Mouse (Mus musculus) MEL (cell line): ENCODE measurements around the gene Abcc9. TPM values are rescaled to one million over a fixed set of nuclear protein-coding genes. Genes with fewer than 3 reads are reported as not detected.

Experiments used
- DNase-seq: peaks from one replicate; pipeline ENCODE4 v3.0.0; 2011; ENCODE audit warnings: low read depth, low spot score
- H3K27ac ChIP-seq: 2 replicates; pipeline ENCODE4 v1.5.1; 2012; ENCODE audit warnings: low read depth, mild to moderate bottlenecking, control low read depth, low read length, moderate library complexity; ENCODE audit not compliant: control insufficient read depth
- H3K27me3 ChIP-seq, 2 experiments: fragments of 150-350 bp in 1 of 2; sonication (generic) in 1 of 2; 2 replicates each; pipeline ENCODE4 v1.6.1; 2012; ENCODE audit warnings: low read length in 2 of 2, mild to moderate bottlenecking in 2 of 2, improper control_type of control experiment in 1 of 2, moderate library complexity in 1 of 2; ENCODE audit not compliant: insufficient read depth in 2 of 2, control insufficient read depth in 1 of 2
- H3K36me3 ChIP-seq, 2 experiments: 2 replicates each; pipeline ENCODE4 v1.6.1; 2012 to 2014; ENCODE audit warnings: low read length in 2 of 2, improper control_type of control experiment in 1 of 2, inconsistent platforms in 1 of 2, mild to moderate bottlenecking in 1 of 2; ENCODE audit not compliant: insufficient read depth in 2 of 2, control insufficient read depth in 1 of 2
- H3K4me1 ChIP-seq, 2 experiments: fragments of 150-350 bp in 1 of 2; sonication (generic) in 1 of 2; 2 replicates each; pipeline ENCODE4 v1.6.1; 2012; ENCODE audit warnings: low read length in 2 of 2, improper control_type of control experiment in 1 of 2, mild to moderate bottlenecking in 1 of 2; ENCODE audit not compliant: insufficient read depth in 2 of 2, control insufficient read depth in 1 of 2
- H3K4me3 ChIP-seq, 2 experiments: fragments of 150-350 bp in 1 of 2; sonication (generic) in 1 of 2; 2 replicates each; pipeline ENCODE4 v1.5.1; 2012; ENCODE audit warnings: low read depth in 2 of 2, low read length in 2 of 2, mild to moderate bottlenecking in 2 of 2, moderate library complexity in 2 of 2, control low read depth in 1 of 2, improper control_type of control experiment in 1 of 2; ENCODE audit not compliant: control insufficient read depth in 1 of 2, insufficient read depth in 1 of 2
- H3K79me2 ChIP-seq: 2 replicates; pipeline ENCODE4 v1.6.1; 2012; ENCODE audit warnings: mild to moderate bottlenecking, low read length, moderate library complexity; ENCODE audit not compliant: control insufficient read depth, poor library complexity, insufficient read depth
- H3K9ac ChIP-seq: 2 replicates; pipeline ENCODE4 v1.6.1; 2012; ENCODE audit warnings: low read depth, mild to moderate bottlenecking, control low read depth, low read length, moderate library complexity; ENCODE audit not compliant: control insufficient read depth, poor library complexity, severe bottlenecking
- H3K9me3 ChIP-seq: fragments of 150-350 bp; sonication (generic); replicated peaks from 2 replicates; pipeline ENCODE4 v1.6.1; 2012; ENCODE audit warnings: mild to moderate bottlenecking, low read length, improper control_type of control experiment, moderate library complexity; ENCODE audit not compliant: insufficient read depth
- BHLHE40 ChIP-seq: IDR thresholded peaks from 2 replicates; pipeline ENCODE4 v1.6.1; 2012; ENCODE audit warnings: low read depth, mild to moderate bottlenecking, inconsistent platforms, low read length, improper control_type of control experiment, borderline replicate concordance
- CHD1 ChIP-seq: IDR thresholded peaks from 2 replicates; pipeline ENCODE4 v1.6.1; 2012; ENCODE audit warnings: low read depth, mild to moderate bottlenecking, inconsistent platforms, low read length, improper control_type of control experiment
- CHD2 ChIP-seq: IDR thresholded peaks from 2 replicates; pipeline ENCODE4 v1.6.1; 2011; ENCODE audit warnings: low read length, improper control_type of control experiment
- CTCF ChIP-seq, 3 experiments: IDR thresholded peaks in 2 of 3; conservative IDR thresholded peaks in 1 of 3; 2 replicates each; pipeline ENCODE4 v1.5.1; 2011 to 2012; ENCODE audit warnings: low read length in 3 of 3, low read depth in 2 of 3, mild to moderate bottlenecking in 2 of 3, improper control_type of control experiment in 1 of 3, inconsistent platforms in 1 of 3, mixed read lengths in 1 of 3, moderate library complexity in 1 of 3; ENCODE audit not compliant: control insufficient read depth in 1 of 3, insufficient read depth in 1 of 3, poor library complexity in 1 of 3, severe bottlenecking in 1 of 3
- E2F4 ChIP-seq: IDR thresholded peaks from 2 replicates; pipeline ENCODE4 v1.6.1; 2011; ENCODE audit warnings: low read depth, low read length, improper control_type of control experiment, borderline replicate concordance
- ELF1 ChIP-seq: IDR thresholded peaks from 2 replicates; pipeline ENCODE4 v1.6.1; 2014; ENCODE audit warnings: low read depth, mild to moderate bottlenecking, inconsistent platforms, low read length, improper control_type of control experiment, moderate library complexity
- EP300 ChIP-seq, 2 experiments: IDR thresholded peaks; 2 replicates each; pipeline ENCODE4 v1.6.1; 2011; ENCODE audit warnings: improper control_type of control experiment in 2 of 2, low read length in 2 of 2, low read depth in 1 of 2, mild to moderate bottlenecking in 1 of 2
- ETS1 ChIP-seq: IDR thresholded peaks from 2 replicates; pipeline ENCODE4 v1.6.1; 2012; ENCODE audit warnings: low read depth, mild to moderate bottlenecking, inconsistent platforms, low read length, improper control_type of control experiment, moderate library complexity
- GABPA ChIP-seq: IDR thresholded peaks from 2 replicates; pipeline ENCODE4 v1.6.1; 2012; ENCODE audit warnings: low read depth, mild to moderate bottlenecking, inconsistent platforms, low read length, improper control_type of control experiment, moderate library complexity
- MAFK ChIP-seq: IDR thresholded peaks from 2 replicates; pipeline ENCODE4 v1.6.1; 2011; ENCODE audit warnings: low read depth, mild to moderate bottlenecking, low read length, improper control_type of control experiment, borderline replicate concordance
- MAX ChIP-seq: IDR thresholded peaks from 2 replicates; pipeline ENCODE4 v1.6.1; 2011; ENCODE audit warnings: low read length, improper control_type of control experiment
- MAZ ChIP-seq: IDR thresholded peaks from 2 replicates; pipeline ENCODE4 v1.6.1; 2012; ENCODE audit warnings: low read depth, mild to moderate bottlenecking, inconsistent platforms, low read length, improper control_type of control experiment
- MEF2A ChIP-seq: IDR thresholded peaks from 2 replicates; pipeline ENCODE4 v1.6.1; 2014; ENCODE audit warnings: low read depth, mild to moderate bottlenecking, inconsistent platforms, low read length, improper control_type of control experiment; ENCODE audit not compliant: poor library complexity, insufficient replicate concordance, severe bottlenecking; ENCODE audit errors: extremely low read depth
- MYB ChIP-seq: IDR thresholded peaks from 2 replicates; pipeline ENCODE4 v1.6.1; 2011; ENCODE audit warnings: mild to moderate bottlenecking, low read depth, low read length, improper control_type of control experiment
- MYC ChIP-seq: IDR thresholded peaks from 2 replicates; pipeline ENCODE4 v1.6.1; 2011; ENCODE audit warnings: low read depth, mild to moderate bottlenecking, low read length, improper control_type of control experiment, moderate library complexity
- NRF1 ChIP-seq: IDR thresholded peaks from 2 replicates; pipeline ENCODE4 v1.6.1; 2014; ENCODE audit warnings: low read depth, mild to moderate bottlenecking, inconsistent platforms, low read length, improper control_type of control experiment, moderate library complexity; ENCODE audit not compliant: poor library complexity, insufficient read depth, severe bottlenecking
- POLR2A ChIP-seq, 2 experiments: IDR thresholded peaks; 2 replicates each; pipeline ENCODE4 v1.6.1; 2011 to 2012; ENCODE audit warnings: low read length in 2 of 2, mild to moderate bottlenecking in 2 of 2, control low read depth in 1 of 2, improper control_type of control experiment in 1 of 2, low read depth in 1 of 2, moderate library complexity in 1 of 2; ENCODE audit not compliant: control insufficient read depth in 1 of 2, insufficient read depth in 1 of 2, poor library complexity in 1 of 2
- POLR2AphosphoS5 ChIP-seq: IDR thresholded peaks from 2 replicates; pipeline ENCODE4 v1.6.1; 2012; ENCODE audit warnings: low read depth, borderline replicate concordance, mild to moderate bottlenecking, inconsistent platforms, low read length, moderate library complexity, mixed read lengths
- RAD21 ChIP-seq: IDR thresholded peaks from 2 replicates; pipeline ENCODE4 v1.6.1; 2011; ENCODE audit warnings: mild to moderate bottlenecking, low read depth, low read length, improper control_type of control experiment
- RCOR1 ChIP-seq: IDR thresholded peaks from 2 replicates; pipeline ENCODE4 v1.6.1; 2012; ENCODE audit warnings: low read depth, mild to moderate bottlenecking, inconsistent platforms, low read length, improper control_type of control experiment
- SIN3A ChIP-seq: IDR thresholded peaks from 2 replicates; pipeline ENCODE4 v1.6.1; 2012; ENCODE audit warnings: low read length, improper control_type of control experiment, inconsistent platforms
- SMC3 ChIP-seq: IDR thresholded peaks from 2 replicates; pipeline ENCODE4 v1.6.1; 2011; ENCODE audit warnings: low read depth, low read length, improper control_type of control experiment
- TAL1 ChIP-seq: IDR thresholded peaks from 2 replicates; pipeline ENCODE4 v1.6.1; 2012; ENCODE audit warnings: mild to moderate bottlenecking, inconsistent platforms, low read length, moderate library complexity, mixed read lengths
- TBP ChIP-seq: IDR thresholded peaks from 2 replicates; pipeline ENCODE4 v1.8.0; 2011; ENCODE audit warnings: low read depth, low read length, improper control_type of control experiment
- UBTF ChIP-seq: IDR thresholded peaks from 2 replicates; pipeline ENCODE4 v1.6.1; 2012; ENCODE audit warnings: low read depth, mild to moderate bottlenecking, inconsistent platforms, low read length, improper control_type of control experiment, moderate library complexity, borderline replicate concordance; ENCODE audit not compliant: insufficient read depth
- USF1 ChIP-seq: IDR thresholded peaks from 2 replicates; pipeline ENCODE4 v1.6.1; 2014; ENCODE audit warnings: low read depth, mild to moderate bottlenecking, inconsistent platforms, low read length, improper control_type of control experiment, moderate library complexity
- USF2 ChIP-seq, 2 experiments: IDR thresholded peaks; 2 replicates each; pipeline ENCODE4 v1.6.1; 2011 to 2012; ENCODE audit warnings: improper control_type of control experiment in 2 of 2, low read length in 2 of 2, borderline replicate concordance in 1 of 2, inconsistent platforms in 1 of 2, low read depth in 1 of 2, mild to moderate bottlenecking in 1 of 2; ENCODE audit not compliant: insufficient read depth in 1 of 2
- ZC3H11A ChIP-seq: IDR thresholded peaks from 2 replicates; pipeline ENCODE4 v1.6.1; 2012; ENCODE audit warnings: low read depth, mild to moderate bottlenecking, inconsistent platforms, low read length, improper control_type of control experiment
- ZKSCAN1 ChIP-seq: IDR thresholded peaks from 2 replicates; pipeline ENCODE4 v1.6.1; 2012; ENCODE audit warnings: low read depth, mild to moderate bottlenecking, inconsistent platforms, low read length, improper control_type of control experiment, moderate library complexity
- ZNF384 ChIP-seq: IDR thresholded peaks from 2 replicates; pipeline ENCODE4 v1.6.1; 2012; ENCODE audit warnings: low read depth, mild to moderate bottlenecking, inconsistent platforms, low read length, improper control_type of control experiment
- polyA plus RNA-seq, 2 experiments: library from polyadenylated mRNA; stranded (reverse) in 1 of 2; unstranded in 1 of 2; fragments of >175 nt in 1 of 2; fragments of >200 nt in 1 of 2; gene quantifications; 2 replicates each; pipeline versions ENCODE4 v1.2.1 to v1.2.4; 2012; ENCODE audit warnings: low replicate concordance in 2 of 2, low read depth in 1 of 2; ENCODE audit not compliant: insufficient read length in 2 of 2, insufficient read depth in 1 of 2, missing spikeins in 1 of 2
- total RNA-seq: library from RNA; depleted of rRNA; stranded (reverse); fragments of 300-350 nt; gene quantifications from 2 replicates; pipeline ENCODE4 v1.2.3, GENCODE M21; 2012

Abcc9 gene
- total and polyA plus RNA-seq, 3 experiments: not detected

- TF ChIP-seq EP300 (IDR thresholded peaks at IDR 0.05; ENCODE audit: low read depth in 1 of 2, low read length in 2 of 2) (no peak), POLR2AphosphoS5 (no peak), MAX (no peak), MEF2A (no peak), GABPA (no peak), TBP (no peak), MAZ (no peak), E2F4 (no peak), ZNF384 (no peak), RAD21 (no peak), POLR2A (IDR thresholded peaks at IDR 0.05; ENCODE audit: control insufficient read depth in 1 of 2, insufficient read depth in 1 of 2, low read depth in 1 of 2, low read length in 2 of 2, poor library complexity in 1 of 2) (no peak), ELF1 (no peak), USF1 (no peak), NRF1 (no peak), MAFK (no peak), MYC (no peak), SIN3A (no peak)
- Histone ChIP-seq H3K27ac (no peak overlapping the region), H3K9me3 (no peaks in the 10 kb centered on the region), H3K27me3 (peaks cover 4 to 10% of the 10 kb centered on the region in 2 experiments), H3K4me1 (no peaks in the 10 kb centered on the region), H3K79me2 (no peaks in the 10 kb centered on the region), H3K36me3 (no peaks in the 10 kb centered on the region), H3K4me3 (no peak overlapping the region), H3K9ac (no peak overlapping the region)
- DNase-seq: no peak
These were observed 30.6 kb upstream of the Abcc9 start for GRCm38 (mm10) chr6:142732567-142733290.

GRCm38 (mm10) chr6:142726032-142726431, 23.9 kb upstream of the Abcc9 start:
- Histone ChIP-seq H3K27ac (no peak overlapping the region), H3K79me2 (no peaks in the 10 kb centered on the region), H3K4me3 (no peak overlapping the region), H3K9me3 (no peaks in the 10 kb centered on the region), H3K4me1 (no peaks in the 10 kb centered on the region), H3K27me3 (peaks cover 4 to 10% of the 10 kb centered on the region in 2 experiments), H3K36me3 (no peaks in the 10 kb centered on the region), H3K9ac (no peak overlapping the region)
- TF ChIP-seq TBP: no peak
- TF ChIP-seq MYC: no peak
- TF ChIP-seq ELF1: no peak
- TF ChIP-seq CHD2: no peak
- TF ChIP-seq MEF2A: no peak
- no peak for TF ChIP-seq NRF1
- TF ChIP-seq USF2 (IDR thresholded peaks at IDR 0.05; ENCODE audit: borderline replicate concordance in 1 of 2, insufficient read depth in 1 of 2, low read depth in 1 of 2, low read length in 2 of 2): no peak
- TF ChIP-seq TAL1: no peak
- no peak for TF ChIP-seq UBTF
- no peak for TF ChIP-seq RCOR1
- no peak for TF ChIP-seq POLR2A (IDR thresholded peaks at IDR 0.05; ENCODE audit: control insufficient read depth in 1 of 2, insufficient read depth in 1 of 2, low read depth in 1 of 2, low read length in 2 of 2, poor library complexity in 1 of 2)
- no peak for TF ChIP-seq BHLHE40
- no peak for TF ChIP-seq ZKSCAN1
- no peak for TF ChIP-seq CTCF (IDR thresholded peaks at IDR 0.05 in 2 of 3, conservative IDR thresholded peaks at IDR 0.05 in 1 of 3; ENCODE audit: control insufficient read depth in 1 of 3, insufficient read depth in 1 of 3, low read depth in 2 of 3, low read length in 3 of 3, poor library complexity in 1 of 3, severe bottlenecking in 1 of 3)
- no peak for TF ChIP-seq POLR2AphosphoS5
- no peak for TF ChIP-seq ZC3H11A
- TF ChIP-seq SMC3: no peak
- no peak for TF ChIP-seq CHD1
- TF ChIP-seq MYB: no peak
- no peak for TF ChIP-seq ETS1
- no peak for DNase-seq
